Mouse (Mus musculus): Measurements from ENCODE around the gene Smchd1. TPM values are rescaled to one million over a fixed set of nuclear protein-coding genes. Genes with fewer than 3 reads are reported as not detected.
"Not testable (repeated sequence)": the region's sequence is repeated elsewhere in the genome, so short reads cannot be mapped to it uniquely, and the experiment has no call there.

Gene Smchd1
- polyA plus RNA-seq, 1 experiment from 2014 or later: 45.8 TPM

GRCm38 (mm10) chr17:71348188-71348587 lies 127.0 kb downstream of the Smchd1 start:
- TF ChIP-seq CTCF (IDR thresholded peaks at IDR 0.05): no peak
- H3K27me3 ChIP-seq: no peaks in the 10 kb centered on the region
- in situ Hi-C loops (cut with MboI; ENCODE audit: low pct_unique_long_range_greater_than_20kb): no loop called here
- ChIA-PET CTCF (no interaction called here), POLR2A (no interaction called here)
- DNase-seq (ENCODE audit: low read depth, low spot score): no peak
- ATAC-seq: no peak

GRCm38 (mm10) chr17:71342006-71342405 lies 133.1 kb downstream of the Smchd1 start:
- ChIA-PET POLR2A (no interaction called here), CTCF (interaction anchor here (0.5 to 1.1 kb wide), 2 partner anchors 145 to 279 kb away, joined by 3 read pairs; no protein-coding TSS in a partner anchor)
- ATAC-seq (no peak), DNase-seq (ENCODE audit: low read depth, low spot score) (no peak)
- in situ Hi-C loops (cut with MboI; ENCODE audit: low pct_unique_long_range_greater_than_20kb): no loop called here
- TF ChIP-seq CTCF (IDR thresholded peaks at IDR 0.05): no peak
- no peaks in the 10 kb centered on the region for H3K27me3 ChIP-seq

- POLR2A ChIA-PET: no interaction called here
- TF ChIP-seq CTCF (IDR thresholded peaks at IDR 0.05): no peak
- in situ Hi-C loops (cut with MboI; ENCODE audit: low pct_unique_long_range_greater_than_20kb): no loop called here
- H3K27me3 ChIP-seq: no peaks in the 10 kb centered on the region
- CTCF ChIA-PET: interaction anchor here (1.6 kb wide), 1 partner anchor 10 kb away, joined by 6 read pairs; no protein-coding TSS in a partner anchor
- ATAC-seq (no peak), DNase-seq (ENCODE audit: low read depth, low spot score) (no peak)
Measured at GRCm38 (mm10) chr17:71338627-71339026, 136.5 kb downstream of the Smchd1 start.

- DNase-seq (ENCODE audit: low read depth, low spot score): no peak
- no peaks in the 10 kb centered on the region for H3K27me3 ChIP-seq
- ATAC-seq: no peak
- in situ Hi-C loops (cut with MboI; ENCODE audit: low pct_unique_long_range_greater_than_20kb): no loop called here
- ChIA-PET POLR2A (no interaction called here), CTCF (no interaction called here)
- TF ChIP-seq CTCF (IDR thresholded peaks at IDR 0.05): no peak
Measured at GRCm38 (mm10) chr17:71337546-71337945, 137.6 kb downstream of the Smchd1 start.

GRCm38 (mm10) chr17:71336421-71336820 lies 138.7 kb downstream of the Smchd1 start:
- no peaks in the 10 kb centered on the region for H3K27me3 ChIP-seq
- ATAC-seq (no peak), DNase-seq (ENCODE audit: low read depth, low spot score) (no peak)
- in situ Hi-C loops (cut with MboI; ENCODE audit: low pct_unique_long_range_greater_than_20kb): no loop called here
- ChIA-PET POLR2A (no interaction called here), CTCF (no interaction called here)
- TF ChIP-seq CTCF (IDR thresholded peaks at IDR 0.05): no peak

- ATAC-seq: no peak
- ChIA-PET CTCF (no interaction called here), POLR2A (no interaction called here)
- H3K27me3 ChIP-seq: no peaks in the 10 kb centered on the region
- TF ChIP-seq CTCF (IDR thresholded peaks at IDR 0.05): no peak
- in situ Hi-C loops (cut with MboI; ENCODE audit: low pct_unique_long_range_greater_than_20kb): no loop called here
- no peak for DNase-seq (ENCODE audit: low read depth, low spot score)
Measured at GRCm38 (mm10) chr17:71332298-71332697, 142.8 kb downstream of the Smchd1 start.

- CTCF ChIA-PET; DNase-seq (ENCODE audit: low read depth, low spot score); in situ Hi-C loops (cut with MboI; ENCODE audit: low pct_unique_long_range_greater_than_20kb); H3K27me3 ChIP-seq; POLR2A ChIA-PET; ATAC-seq: not testable (repeated sequence)
Measured at GRCm38 (mm10) chr17:71320731-71321130, 154.4 kb downstream of the Smchd1 start.

- DNase-seq (ENCODE audit: low read depth, low spot score): no peak
- no peak for TF ChIP-seq CTCF (IDR thresholded peaks at IDR 0.05)
- in situ Hi-C loops (cut with MboI; ENCODE audit: low pct_unique_long_range_greater_than_20kb): no loop called here
- no peak for ATAC-seq
- no peaks in the 10 kb centered on the region for H3K27me3 ChIP-seq
- ChIA-PET POLR2A (no interaction called here), CTCF (interaction anchor here (1.4 kb wide), 1 partner anchor 8 kb away, joined by 3 read pairs; no protein-coding TSS in a partner anchor)
Measured at GRCm38 (mm10) chr17:71319361-71319760, 155.8 kb downstream of the Smchd1 start.

- ATAC-seq (no peak), DNase-seq (ENCODE audit: low read depth, low spot score) (no peak)
- H3K27me3 ChIP-seq: no peaks in the 10 kb centered on the region
- in situ Hi-C loops (cut with MboI; ENCODE audit: low pct_unique_long_range_greater_than_20kb): no loop called here
- TF ChIP-seq CTCF (IDR thresholded peaks at IDR 0.05): no peak
- CTCF ChIA-PET: no interaction called here
- POLR2A ChIA-PET: no interaction called here
Measured at GRCm38 (mm10) chr17:71317571-71317970, 157.6 kb downstream of the Smchd1 start.

- no peaks in the 10 kb centered on the region for H3K27me3 ChIP-seq
- no peak for ATAC-seq
- in situ Hi-C loops (cut with MboI; ENCODE audit: low pct_unique_long_range_greater_than_20kb): no loop called here
- POLR2A ChIA-PET: no interaction called here
- CTCF ChIA-PET: interaction anchor here (0.9 kb wide), 1 partner anchor 9 kb away, joined by 3 read pairs; no protein-coding TSS in a partner anchor
- no peak for DNase-seq (ENCODE audit: low read depth, low spot score)
- no peak for TF ChIP-seq CTCF (IDR thresholded peaks at IDR 0.05)
Measured at GRCm38 (mm10) chr17:71314315-71314714, 160.8 kb downstream of the Smchd1 start.

GRCm38 (mm10) chr17:71311340-71312171 lies 163.6 kb downstream of the Smchd1 start, which contains the start of gene Emilin2:
Gene Emilin2, minus strand, starts transcription at chr17:71311978.
- TF ChIP-seq CTCF (IDR thresholded peaks at IDR 0.05): no peak
- CTCF ChIA-PET: no interaction called here
- POLR2A ChIA-PET: interaction anchor here (0.7 kb wide), 1 partner anchor 23 kb away, joined by 3 read pairs; no protein-coding TSS in a partner anchor
- in situ Hi-C loops (cut with MboI; ENCODE audit: low pct_unique_long_range_greater_than_20kb): no loop called here
- no peak for ATAC-seq
- H3K27me3 ChIP-seq: no peaks in the 10 kb centered on the region
- no peak for DNase-seq (ENCODE audit: low read depth, low spot score)
